Mouse (Mus musculus): ENCODE data around the gene Dicer1. TPM values are rescaled to one million over a fixed set of nuclear protein-coding genes. Genes with fewer than 3 reads are reported as not detected.

Gene Dicer1
- 46.2 and 46.6 TPM in 2 replicates for total RNA-seq (2015)
- 22.4 and 38.8 TPM in 2 replicates for total RNA-seq (2017)

DNA sequence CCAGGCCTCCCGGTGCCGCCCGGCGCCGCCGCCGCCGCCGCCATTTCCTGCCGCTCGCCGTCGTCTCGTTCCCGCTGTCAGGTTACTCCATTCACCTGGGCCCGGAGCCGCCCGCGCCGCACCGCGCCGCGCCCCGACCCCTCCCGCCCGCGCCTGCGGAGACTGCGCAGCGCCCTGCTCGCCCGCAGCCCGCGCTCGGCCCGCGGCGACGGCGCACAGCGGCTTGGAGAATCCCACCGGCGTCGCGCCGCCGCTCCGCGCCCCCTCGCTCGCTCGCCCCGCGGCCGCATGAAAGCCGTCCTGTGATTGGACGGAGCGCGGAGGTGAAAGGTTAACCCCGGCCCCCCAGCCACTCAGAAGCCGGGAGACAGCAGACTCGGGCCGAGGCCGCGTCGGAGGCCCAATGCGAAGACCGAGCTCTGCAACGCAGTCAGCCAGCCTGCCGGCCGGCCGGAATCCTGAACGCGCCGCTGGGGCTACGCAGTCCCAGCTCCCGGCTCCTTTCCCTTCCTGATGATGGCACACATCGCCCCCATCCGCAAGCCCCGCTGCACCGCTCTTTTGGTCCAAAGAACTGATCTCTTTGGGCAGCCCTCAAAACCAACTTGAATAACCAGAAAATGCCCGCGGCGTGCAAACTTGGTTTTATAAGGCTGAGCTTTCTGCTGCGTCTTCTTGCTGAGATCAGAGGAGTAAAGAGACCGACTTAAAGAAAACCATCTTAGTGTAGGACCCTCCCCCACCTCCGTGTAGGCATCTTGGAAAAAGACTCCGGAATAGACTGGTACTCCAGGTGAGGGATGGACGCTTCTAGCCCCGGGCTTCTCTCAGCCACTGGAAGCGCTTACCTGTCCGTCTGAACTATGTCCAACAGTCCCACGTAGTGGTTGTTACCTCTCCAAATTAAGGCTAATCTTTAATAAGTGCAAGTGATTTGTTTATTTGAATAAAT, at the start of gene Dicer1:
Gene Dicer1 (minus strand): TSS at position 139 of the 952 bp plus-strand sequence.
- ATAC-seq (replicated peaks; ENCODE audit: poor library complexity) = peak; percentile 94

DNA sequence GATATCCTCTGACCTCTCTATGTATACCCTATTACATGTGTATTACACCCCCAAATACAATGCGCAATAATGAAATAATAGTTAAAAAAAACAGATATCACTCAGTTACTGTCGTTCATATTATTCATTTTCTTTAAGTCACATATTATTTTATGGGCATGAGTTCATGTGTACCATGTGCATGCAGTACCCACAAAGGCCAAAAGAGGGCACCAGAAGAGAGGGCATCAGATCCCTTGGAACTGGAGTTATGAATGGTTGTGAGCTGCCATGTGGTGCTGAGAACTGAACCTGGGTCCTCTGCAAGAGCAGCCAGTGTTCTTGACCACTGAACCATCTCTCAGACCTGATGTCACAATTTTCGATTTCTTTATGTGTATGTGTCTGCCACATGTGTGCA, 47.6 kb upstream of the Dicer1 start:
- no peak for ATAC-seq (replicated peaks; ENCODE audit: poor library complexity)

DNA sequence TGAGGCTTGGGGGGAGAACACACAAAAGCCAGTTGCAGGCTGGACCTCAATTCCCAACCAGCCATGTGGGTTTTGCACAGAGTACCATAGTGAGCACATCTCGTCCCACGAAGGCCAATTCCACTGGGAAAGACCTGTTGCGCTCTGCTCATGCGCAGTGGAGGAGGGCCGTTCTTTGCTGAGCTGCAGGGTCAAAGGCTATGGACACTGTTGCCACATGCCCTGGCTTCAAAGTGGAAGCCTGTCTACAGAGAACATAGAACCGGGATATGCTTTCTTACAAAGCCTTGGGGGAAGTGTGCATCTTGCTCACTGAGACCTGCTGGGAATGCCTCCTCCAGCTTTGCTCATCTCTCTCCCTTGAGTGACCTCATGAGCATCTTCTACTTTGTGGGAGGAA, 46.2 kb upstream of the Dicer1 start:
- no peak for ATAC-seq (replicated peaks; ENCODE audit: poor library complexity)

DNA sequence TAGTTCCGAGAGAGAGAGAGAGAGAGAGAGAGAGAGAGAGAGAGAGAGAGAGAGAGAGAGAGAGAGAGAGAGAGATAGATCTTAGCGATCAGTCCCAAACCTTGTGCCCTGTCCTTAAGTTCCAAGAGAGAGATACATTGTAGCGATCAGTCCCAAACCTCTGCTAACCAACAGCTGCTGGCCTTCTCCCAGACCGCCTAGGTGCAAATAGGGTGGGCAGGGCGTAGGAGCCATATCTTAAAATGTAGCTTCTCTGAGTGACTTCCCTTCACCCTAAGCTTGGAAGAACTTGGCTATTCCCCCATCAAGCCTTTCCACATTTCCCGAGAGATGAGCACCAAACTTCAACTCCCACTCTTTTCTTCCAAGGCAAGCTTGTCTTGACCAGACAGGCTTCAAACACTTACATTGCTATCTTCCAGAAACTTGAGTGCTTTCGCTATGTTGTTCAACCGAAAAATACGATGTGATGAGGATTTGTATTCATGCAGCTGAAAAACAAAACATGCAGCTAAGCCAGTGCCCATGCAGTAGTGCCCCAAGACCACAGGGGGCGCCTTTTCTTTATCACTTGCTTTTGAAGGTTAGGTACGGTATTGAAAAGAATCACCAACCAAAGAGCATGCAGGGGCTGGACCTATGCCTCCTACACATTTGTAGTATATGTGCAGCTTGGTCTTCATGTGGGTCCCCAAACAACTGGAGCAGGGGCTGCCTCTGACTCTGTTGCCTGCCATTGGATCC, 45.1 kb upstream of the Dicer1 start:
- ATAC-seq (replicated peaks; ENCODE audit: poor library complexity) = no peak

DNA sequence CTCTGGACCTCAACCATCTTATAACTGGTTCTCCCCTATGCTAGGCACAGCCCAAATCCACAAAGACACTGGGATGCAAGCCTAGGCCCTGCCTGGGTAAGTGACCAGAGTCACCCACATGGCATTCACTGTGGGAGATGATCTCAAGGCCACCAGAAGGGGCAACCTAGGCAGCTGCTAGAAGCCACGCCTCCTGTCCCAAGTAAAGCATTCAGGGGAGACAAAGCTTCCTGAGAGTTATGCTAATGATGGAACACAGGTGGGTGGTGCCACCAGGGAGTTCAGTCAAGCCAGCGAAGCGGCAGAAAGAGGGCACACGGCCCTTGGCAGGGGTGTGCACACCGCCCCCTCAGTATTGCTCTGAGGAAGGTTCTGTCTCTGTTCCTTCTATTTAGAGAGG, 43.2 kb upstream of the Dicer1 start:
- ATAC-seq (replicated peaks; ENCODE audit: poor library complexity) = no peak

DNA sequence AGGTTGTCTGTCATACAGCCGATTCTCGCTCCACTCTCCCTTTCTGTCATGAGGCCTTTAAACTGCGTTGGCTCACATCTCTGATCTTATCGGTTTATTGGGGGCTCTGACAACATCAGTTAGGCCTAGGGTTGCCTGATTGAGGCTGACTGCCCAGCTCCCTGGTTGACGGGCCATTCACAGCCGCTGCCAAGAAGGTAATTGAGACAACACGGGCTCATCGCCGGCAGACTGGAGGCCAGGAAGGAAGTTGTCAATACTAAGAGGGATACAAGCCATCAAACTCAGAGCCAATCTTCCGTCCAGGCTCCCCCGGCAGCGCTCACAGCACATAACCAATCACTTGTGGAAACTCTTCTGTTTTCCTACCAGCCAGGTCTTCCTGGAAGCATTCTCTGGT, 41.7 kb upstream of the Dicer1 start:
- ATAC-seq (replicated peaks; ENCODE audit: poor library complexity) = no peak

- peak; percentile 85 for ATAC-seq (replicated peaks; ENCODE audit: poor library complexity)
Measured at GRCm38 (mm10) chr12:104777603-104778002, 25.9 kb upstream of the Dicer1 start.

GRCm38 (mm10) chr12:104771941-104772340, 20.2 kb upstream of the Dicer1 start:
- ATAC-seq (replicated peaks; ENCODE audit: poor library complexity) = no peak

GRCm38 (mm10) chr12:104769201-104769785, 17.5 kb upstream of the Dicer1 start:
- ATAC-seq (replicated peaks; ENCODE audit: poor library complexity) = no peak

GRCm38 (mm10) chr12:104767183-104767582, 15.4 kb upstream of the Dicer1 start:
- peak; percentile 92 for ATAC-seq (replicated peaks; ENCODE audit: poor library complexity)

DNA sequence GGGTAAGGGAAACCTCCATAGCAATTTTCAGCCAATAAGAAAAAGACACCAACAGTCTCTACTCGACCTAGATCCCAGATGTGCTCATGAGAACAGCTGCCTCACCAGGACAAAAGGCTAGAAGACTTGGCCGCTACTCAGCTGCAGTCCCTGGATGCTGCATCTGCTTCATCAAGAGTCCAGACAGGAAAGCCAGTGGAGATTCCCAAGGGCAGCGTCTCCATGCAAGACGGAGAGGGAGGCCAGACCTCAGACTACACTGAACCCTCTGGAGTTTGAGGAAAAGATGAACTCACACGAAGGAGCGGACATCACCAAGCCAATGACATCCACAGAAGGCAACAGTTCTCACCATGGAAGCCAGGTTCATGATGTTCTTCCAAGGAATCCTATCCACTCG, 14.0 kb upstream of the Dicer1 start:
- ATAC-seq (replicated peaks; ENCODE audit: poor library complexity) = no peak

DNA sequence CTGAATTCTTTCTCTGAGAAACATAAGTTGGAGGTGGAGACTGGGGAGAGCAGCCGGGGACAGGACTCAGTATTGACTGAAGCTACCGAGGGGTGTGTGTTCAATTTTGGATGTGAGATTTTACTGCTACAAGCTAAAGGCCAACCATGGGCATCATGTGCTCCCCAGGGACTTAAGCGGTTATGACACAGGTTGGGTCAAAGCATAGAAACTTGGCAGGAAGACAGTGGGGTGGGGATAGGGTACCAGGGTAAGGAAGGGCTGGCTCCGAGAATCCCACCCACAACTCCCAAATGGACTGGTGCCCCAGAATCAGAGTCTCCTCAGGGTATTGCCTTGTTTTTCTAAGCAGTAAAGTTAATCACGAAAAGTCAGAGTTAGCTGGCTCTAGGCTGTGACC, 13.4 kb upstream of the Dicer1 start:
- no peak for ATAC-seq (replicated peaks; ENCODE audit: poor library complexity)

DNA sequence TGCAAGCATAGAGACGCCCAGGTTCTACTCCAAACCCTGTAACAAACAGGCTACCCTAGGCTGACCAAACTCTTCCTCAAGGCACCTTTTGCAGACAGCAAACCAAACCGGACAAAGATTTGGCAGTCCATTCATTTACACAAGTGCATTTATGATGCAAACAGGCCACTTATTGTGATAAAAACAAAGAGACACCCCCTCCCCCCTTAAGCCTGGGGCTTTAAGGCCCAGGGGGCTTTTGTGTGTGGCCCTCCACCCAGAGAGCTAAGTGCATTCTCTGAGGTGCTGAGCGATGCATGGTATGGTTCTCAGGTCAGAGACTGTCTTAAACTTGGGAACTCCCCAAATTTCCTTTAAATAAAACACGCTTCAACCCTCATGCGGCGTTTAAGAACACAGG, 12.2 kb upstream of the Dicer1 start:
- ATAC-seq (replicated peaks; ENCODE audit: poor library complexity) = no peak

- no peak for ATAC-seq (replicated peaks; ENCODE audit: poor library complexity)
Measured at GRCm38 (mm10) chr12:104761411-104761810, 9.7 kb upstream of the Dicer1 start.

DNA sequence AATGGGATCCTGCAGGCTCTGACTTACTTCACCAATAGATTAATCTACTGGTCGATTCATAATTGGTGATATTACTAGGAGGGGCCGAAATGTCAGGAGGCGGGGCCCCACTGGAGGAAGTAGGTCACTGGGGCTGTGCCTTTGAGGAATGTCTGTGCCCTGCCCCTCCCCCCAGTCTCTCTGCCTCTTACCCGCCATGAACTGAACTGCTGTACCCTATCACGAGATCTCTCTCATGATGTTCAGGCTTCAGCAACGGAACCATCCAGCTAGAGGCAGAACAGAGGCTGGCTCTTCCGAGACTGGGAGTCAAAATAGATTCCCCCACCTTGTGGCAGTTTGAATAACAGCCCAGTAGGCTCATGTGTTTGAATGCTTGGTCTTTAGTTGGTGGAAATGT, 6.3 kb upstream of the Dicer1 start:
- ATAC-seq (replicated peaks; ENCODE audit: poor library complexity) = no peak

DNA sequence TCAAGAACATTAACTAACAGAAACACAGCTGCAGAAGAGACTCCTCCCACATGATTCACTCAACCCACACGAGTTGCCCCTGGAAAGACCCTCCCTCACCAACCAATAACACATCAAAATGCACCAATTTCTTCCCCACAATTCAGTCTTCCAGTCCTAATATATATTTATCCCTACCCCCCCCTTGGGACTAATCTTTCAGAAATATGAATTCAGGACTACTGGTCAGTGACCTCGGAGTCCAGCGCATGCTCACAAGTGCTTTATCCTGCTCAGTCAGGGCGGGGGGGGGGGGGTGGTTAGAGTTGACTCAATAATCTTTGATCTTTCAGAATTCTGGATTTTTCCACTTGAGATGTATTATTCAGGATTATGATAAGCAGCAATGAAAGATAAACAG, 1.9 kb upstream of the Dicer1 start:
- no peak for ATAC-seq (replicated peaks; ENCODE audit: poor library complexity)

DNA sequence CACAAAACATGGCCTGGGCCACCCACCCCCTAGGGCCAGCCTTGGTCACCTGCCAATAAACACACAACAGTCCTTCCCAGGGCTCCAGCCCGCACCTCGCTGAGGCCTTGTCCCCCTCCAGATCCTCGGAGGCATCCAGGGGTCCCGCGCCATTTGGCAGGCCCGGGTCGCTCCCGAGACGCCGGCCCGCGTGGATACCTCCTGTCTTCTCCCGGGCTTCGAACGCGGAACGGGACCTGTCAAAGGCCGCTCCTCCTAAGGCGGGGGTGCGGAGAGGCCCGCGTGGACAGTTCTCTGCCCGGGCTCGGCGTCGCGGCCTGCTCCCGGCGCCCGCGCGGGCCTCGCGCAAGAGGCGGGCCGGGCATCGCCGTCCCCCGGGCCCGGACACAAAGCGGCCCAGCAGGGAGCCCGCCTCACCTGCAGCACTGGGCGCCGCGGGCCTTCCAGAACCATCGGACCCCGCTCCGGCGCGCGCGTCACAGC, 380 bp downstream of the Dicer1 start:
- peak; percentile 13 for ATAC-seq (replicated peaks; ENCODE audit: poor library complexity)

- no peak for ATAC-seq (replicated peaks; ENCODE audit: poor library complexity)
Measured at GRCm38 (mm10) chr12:104748946-104749345, 2.8 kb downstream of the Dicer1 start.

GRCm38 (mm10) chr12:104747252-104747651, 4.5 kb downstream of the Dicer1 start:
- ATAC-seq (replicated peaks; ENCODE audit: poor library complexity) = no peak

GRCm38 (mm10) chr12:104746601-104747000, 5.2 kb downstream of the Dicer1 start:
- no peak for ATAC-seq (replicated peaks; ENCODE audit: poor library complexity)

DNA sequence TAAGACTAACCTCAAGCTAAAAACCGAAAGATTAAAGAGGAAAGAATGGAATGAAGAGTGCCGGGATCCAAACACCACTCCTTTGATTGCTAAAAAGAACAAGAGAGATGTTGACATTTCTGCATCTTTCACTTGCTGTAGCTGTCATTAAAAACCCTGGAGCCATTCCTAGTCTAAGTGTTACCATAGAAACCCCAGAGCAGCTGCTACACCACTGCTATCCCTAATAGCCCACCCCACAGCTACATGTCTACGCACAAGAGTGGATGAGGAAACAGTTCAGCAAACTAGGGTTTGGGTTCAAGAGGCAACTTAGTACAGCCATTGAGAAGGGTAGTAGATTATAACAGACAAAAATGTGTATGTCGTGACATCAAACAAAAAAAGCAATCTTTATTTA, 8.1 kb downstream of the Dicer1 start:
- ATAC-seq (replicated peaks; ENCODE audit: poor library complexity) = no peak

Data from megakaryocyte progenitor cell, adult 5-6 weeks (primary cell).